Mouse (Mus musculus) T-helper 1 cell (primary cell): ENCODE data around the gene Golm1.

Source experiments
- in situ Hi-C: fragments of 300-600 bp; cut with MboI, MseI; formaldehyde crosslinking; loops from one replicate; pipeline ENCODE4 v1.15.1; 2025; ENCODE audit warnings: high pct_unique_total_duplicates

Gene Golm1

GRCm38 (mm10) chr13:59647484-59647883, 28.1 kb downstream of the Golm1 start:
- in situ Hi-C loops = no loop called here

DNA sequence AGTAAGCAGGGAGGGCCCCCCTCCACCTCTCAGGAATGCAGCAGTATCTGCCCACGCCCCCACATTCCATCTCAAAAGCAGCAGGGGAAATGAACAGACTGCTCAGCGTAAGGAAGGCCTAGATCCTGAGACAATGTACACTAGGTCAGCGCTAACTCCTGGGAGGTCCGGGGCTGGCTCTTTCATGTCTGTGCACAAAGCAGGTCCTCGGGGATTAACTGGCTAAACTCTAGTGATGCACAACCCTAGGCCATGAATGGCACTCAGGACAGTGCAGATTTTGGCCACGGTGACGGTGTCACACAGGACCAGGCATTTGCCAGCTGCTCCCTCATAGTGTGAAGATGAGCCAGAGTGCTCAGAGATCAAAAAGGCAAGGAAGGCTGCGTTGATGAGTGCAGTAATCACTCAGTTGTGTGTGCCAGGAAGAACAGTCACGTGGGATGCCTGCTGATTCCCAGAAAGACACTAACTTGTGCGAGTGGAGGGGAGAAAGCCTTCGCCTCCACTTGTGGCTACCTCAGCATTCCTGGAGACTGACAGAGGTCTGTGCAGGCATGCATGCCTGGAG, 28.9 kb downstream of the Golm1 start:
- in situ Hi-C loops = no loop called here

GRCm38 (mm10) chr13:59645491-59645890, 30.1 kb downstream of the Golm1 start:
- in situ Hi-C loops = no loop called here

DNA sequence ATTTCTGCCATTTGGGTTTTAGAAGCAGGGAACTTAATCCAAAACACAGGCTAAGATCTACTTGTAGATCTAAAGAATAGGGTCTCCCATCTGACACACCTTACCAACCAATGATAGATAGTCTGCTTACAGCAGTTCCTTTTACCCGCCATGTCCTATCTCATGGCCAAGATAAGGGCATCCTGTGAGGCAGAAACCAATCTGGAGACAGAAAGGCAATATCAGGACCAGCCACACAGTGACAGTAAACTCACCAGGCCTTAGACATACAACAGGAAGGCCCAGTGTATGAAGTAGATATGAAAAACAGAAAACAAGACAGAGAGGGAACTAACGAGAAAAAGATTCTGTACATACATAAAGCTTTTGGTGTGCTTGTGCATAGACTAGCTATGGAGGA, 32.8 kb downstream of the Golm1 start:
- in situ Hi-C loops = no loop called here

- in situ Hi-C loops = no loop called here
Measured at GRCm38 (mm10) chr13:59640178-59640440, 35.5 kb downstream of the Golm1 start.

GRCm38 (mm10) chr13:59639368-59640177, 36.0 kb downstream of the Golm1 start:
- in situ Hi-C loops = no loop called here

DNA sequence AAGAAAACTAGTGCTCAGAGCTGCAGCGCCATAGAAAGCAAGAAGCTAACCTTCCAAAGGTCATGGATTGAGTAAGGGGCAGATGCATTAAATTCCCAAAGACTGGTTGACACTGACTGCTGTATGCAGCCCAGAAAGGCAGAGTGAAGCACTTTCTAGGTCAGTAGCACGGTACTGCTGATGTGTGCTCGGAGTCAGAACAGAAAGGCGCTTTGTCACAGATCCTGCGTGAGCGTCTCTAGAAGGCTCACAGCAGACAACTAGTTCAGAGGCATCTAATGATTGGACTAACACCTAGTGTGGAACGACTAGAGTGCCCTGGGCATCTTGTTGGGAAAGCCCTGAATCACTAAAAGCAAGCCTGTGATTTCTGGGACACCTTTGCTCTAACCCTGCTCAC, 37.8 kb downstream of the Golm1 start:
- in situ Hi-C loops = no loop called here

GRCm38 (mm10) chr13:59634637-59635036, 41.0 kb downstream of the Golm1 start:
- in situ Hi-C loops = no loop called here

DNA sequence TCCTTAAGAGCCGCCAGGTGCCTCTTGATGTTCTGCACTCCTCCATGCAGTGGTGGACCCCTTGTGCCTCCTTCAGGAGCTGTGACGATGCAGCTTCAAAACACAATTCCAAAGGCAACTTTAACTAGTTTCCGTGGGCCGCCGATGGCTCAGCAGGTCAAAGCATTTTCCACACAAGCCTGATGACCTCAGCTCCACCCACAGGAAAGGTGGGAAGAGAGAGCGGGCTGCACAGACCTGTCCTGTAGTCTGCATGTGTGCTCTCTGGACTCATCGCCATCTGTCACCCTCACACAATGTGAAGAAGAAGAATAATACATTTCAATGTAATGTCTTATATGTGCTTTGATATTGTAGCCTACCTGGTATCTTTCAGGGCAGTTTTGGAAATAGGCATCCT, 48.9 kb downstream of the Golm1 start:
- in situ Hi-C loops = no loop called here

DNA sequence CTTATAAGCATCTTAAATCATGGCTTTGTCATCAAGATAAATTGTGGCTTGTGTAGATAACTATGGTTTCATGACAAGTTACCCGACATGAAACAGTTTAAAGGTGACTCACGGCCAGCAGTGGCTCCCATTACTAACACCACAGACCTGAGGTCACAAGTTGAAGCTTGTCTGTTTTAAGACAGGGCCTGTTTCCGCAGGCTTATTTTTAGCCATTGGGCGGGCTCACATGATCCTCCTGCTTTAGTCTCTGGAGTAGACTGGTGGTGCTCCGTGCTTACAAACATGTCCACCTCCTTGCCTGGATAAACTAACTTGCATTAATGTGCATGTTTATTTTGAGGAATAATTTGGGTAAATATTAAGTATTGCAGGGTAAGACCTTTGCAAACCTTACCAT, 50.7 kb downstream of the Golm1 start:
- in situ Hi-C loops = no loop called here

DNA sequence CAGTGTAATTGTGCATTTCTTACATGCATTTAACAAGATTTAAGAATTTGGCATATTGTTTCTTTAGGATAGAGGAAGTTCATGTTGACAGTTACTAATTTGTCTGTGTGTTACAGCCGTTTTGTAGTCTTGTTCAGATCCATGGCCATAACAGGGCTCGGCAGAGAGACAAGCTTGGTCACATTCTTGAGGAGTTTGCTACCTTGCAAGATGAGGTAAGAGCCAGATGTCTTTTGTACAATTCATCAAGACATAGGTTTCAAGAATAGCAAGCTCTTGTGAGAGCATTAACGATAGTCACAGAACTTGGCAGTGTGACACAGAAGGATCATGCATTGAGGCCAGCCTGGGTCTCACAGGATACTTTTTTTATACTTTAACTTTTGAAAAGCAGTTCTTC, 51.2 kb downstream of the Golm1 start:
- in situ Hi-C loops = no loop called here

GRCm38 (mm10) chr13:59621643-59622489, 53.7 kb downstream of the Golm1 start:
- in situ Hi-C loops = no loop called here

GRCm38 (mm10) chr13:59618463-59618862, 57.1 kb downstream of the Golm1 start:
- in situ Hi-C loops = no loop called here

GRCm38 (mm10) chr13:59615554-59615953, 60.1 kb downstream of the Golm1 start:
- in situ Hi-C loops = no loop called here

- in situ Hi-C loops = no loop called here
Measured at GRCm38 (mm10) chr13:59615152-59615551, 60.5 kb downstream of the Golm1 start.

DNA sequence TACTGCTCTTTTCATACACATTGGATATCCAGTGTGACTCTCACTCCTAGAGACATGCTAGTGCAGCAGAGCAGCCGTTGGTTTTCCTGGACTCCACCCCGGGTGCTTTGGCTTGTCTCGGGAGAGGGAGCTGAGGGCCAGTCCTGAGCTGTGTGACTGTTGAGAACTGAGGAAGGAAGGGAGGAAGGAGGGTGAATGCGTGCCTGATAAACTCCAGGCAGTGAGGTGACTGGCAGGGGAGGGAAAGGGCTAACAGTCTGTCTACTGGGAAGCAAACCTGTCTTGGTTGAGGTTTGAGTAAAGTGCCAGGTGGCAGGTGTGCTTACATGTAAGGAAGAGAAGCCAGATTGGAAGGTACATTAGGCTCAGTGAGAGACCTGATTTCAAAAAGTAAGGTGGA, 61.7 kb downstream of the Golm1 start:
- in situ Hi-C loops = no loop called here

DNA sequence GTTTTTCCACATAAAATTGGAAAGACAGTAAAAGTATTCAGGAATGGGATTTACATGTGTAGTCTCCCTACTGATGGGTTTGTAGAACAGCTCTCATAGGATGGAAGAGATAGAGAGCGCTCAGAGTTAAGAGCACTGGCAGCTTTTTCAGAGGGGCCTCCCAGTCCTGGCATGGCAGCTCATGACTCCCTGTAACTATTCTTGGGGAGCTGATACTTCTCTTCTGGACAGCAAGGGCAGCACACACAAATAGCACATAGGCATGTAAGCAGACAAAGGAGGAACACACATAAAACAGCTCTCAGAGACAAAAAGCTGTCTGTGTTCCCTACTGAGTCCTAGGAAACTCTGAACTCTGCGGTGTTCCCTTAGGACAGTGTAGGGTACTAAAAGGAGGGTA, 65.2 kb downstream of the Golm1 start:
- in situ Hi-C loops = no loop called here

DNA sequence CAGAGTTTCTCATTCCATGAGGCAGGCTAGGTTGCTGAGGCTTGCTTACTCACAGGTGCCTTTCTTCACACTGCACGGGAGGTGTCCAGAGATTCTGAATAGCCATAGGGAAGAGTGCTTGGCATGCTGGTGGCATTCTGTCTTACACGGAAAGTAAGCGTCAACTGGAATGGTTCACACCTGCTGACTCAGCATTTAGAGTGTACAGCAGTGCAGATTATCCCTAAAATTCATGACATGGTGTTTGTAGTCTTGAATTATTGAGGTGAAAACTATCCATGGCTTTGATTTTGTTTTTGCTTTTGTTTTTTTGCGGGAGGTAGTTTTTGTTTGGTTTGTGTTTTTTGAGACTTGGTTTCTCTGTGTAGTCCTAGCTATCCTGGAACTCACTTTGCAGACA, 65.7 kb downstream of the Golm1 start:
- in situ Hi-C loops = no loop called here

- in situ Hi-C loops = no loop called here
Measured at GRCm38 (mm10) chr13:59605221-59605922, 70.2 kb downstream of the Golm1 start.

DNA sequence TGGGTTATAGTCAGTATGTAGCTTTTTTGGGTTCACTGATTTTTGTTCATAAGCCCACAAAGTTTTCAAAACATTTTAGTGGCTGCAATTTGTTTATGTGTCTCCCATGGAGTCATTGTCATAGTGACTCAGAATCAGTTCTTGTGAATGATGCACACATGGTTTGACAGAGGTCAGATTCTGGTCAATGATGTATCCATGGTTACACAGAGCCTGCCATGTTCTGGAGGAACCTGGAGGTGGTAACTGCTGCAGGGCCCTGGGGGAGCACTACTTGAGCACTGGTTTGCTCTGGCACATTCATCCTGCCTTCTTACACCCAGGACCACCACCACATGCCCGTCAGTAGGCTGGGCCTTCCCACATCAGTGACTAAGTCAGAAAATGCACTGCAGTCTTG, 71.1 kb downstream of the Golm1 start:
- in situ Hi-C loops = no loop called here

DNA sequence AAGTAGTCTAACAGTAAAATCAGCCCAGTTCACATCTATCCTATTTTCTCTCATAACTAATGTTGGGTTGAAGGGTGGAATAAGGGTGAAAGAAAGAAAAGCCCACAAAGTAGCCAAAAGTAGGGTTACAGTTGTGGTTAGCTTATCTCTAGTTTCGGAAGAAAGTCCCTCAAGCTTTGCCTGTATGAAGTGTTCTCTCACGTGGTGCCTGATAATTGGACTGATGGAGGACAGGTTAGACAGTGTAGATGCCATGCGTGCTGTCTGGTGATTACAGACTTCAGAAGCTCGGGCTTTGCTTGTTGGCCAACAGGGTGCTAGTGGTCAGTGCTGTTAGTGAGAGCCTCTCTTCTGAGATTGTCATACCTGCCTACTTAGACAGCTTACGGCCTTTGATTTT, 72.5 kb downstream of the Golm1 start:
- in situ Hi-C loops = no loop called here

DNA sequence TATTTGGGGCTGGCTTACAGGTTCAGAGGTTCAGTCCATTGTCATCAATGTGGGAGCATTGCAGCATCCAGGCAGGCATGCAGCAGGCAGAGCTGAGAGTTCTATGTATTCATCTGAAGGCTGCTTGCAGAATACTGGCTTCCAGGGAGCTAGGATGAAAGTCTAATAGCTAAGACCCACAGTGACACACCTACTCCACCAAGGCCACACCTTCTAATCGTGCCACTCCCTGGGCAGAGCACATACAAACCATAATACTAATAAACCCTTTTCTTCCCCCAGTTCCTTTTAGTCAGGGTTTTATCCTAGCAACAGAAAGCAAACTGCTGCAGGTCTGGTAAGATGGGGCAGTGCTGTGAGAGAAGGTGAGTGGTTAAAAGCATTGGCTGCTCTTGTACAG, 83.0 kb downstream of the Golm1 start:
- in situ Hi-C loops = no loop called here
